Mouse (Mus musculus): ENCODE results near the gene Dnmt3b.

GRCm38 (mm10) chr2:153606421-153606820, 42.8 kb upstream of the Dnmt3b start:
- TF ChIP-seq CTCF (conservative IDR thresholded peaks at IDR 0.05; ENCODE audit: low read length) (peak; percentile 47), POU5F1 (IDR thresholded peaks at IDR 0.05; ENCODE audit: borderline replicate concordance, low read length) (no peak)
